Mouse (Mus musculus): ENCODE results near the gene Msn.
A peak's percentile ranks its signal among the peaks of the same experiment; 100 is the strongest.
"Not testable (repeated sequence)": the region's sequence is repeated elsewhere in the genome, so short reads cannot be mapped to it uniquely, and the experiment has no call there.

Gene Msn

GRCm38 (mm10) chrX:96148217-96148616, 52.4 kb downstream of the Msn start:
- DNase-seq, result no peak

GRCm38 (mm10) chrX:96153362-96153761, 57.5 kb downstream of the Msn start:
- no peak for DNase-seq

- DNase-seq, result no peak
Observed at GRCm38 (mm10) chrX:96157936-96158335, 62.1 kb downstream of the Msn start.

GRCm38 (mm10) chrX:96162571-96162970, 66.7 kb downstream of the Msn start:
- DNase-seq, result peak; percentile 33 to 57

GRCm38 (mm10) chrX:96171645-96172388, 76.0 kb downstream of the Msn start:
- peak; percentile 9 to 35 for DNase-seq

- peak; percentile 65 to 66 for DNase-seq
Observed at GRCm38 (mm10) chrX:96178437-96178836, 82.6 kb downstream of the Msn start.

- DNase-seq, result no peak
Observed at GRCm38 (mm10) chrX:96184100-96184732, 88.4 kb downstream of the Msn start.

GRCm38 (mm10) chrX:96205143-96205542, 109.3 kb downstream of the Msn start:
- not testable (repeated sequence) for DNase-seq

- no peak for DNase-seq
Observed at GRCm38 (mm10) chrX:96206872-96207271, 111.0 kb downstream of the Msn start.

GRCm38 (mm10) chrX:96218088-96218487, 122.2 kb downstream of the Msn start:
- no peak for DNase-seq

Measured in cerebellum, postnatal 14 days (tissue).